Mouse (Mus musculus): ENCODE results near the gene Cdc42se2. TPM values are rescaled to one million over a fixed set of nuclear protein-coding genes. Genes with fewer than 3 reads are reported as not detected.
A peak's percentile ranks its signal among the peaks of the same experiment; 100 is the strongest.

The Cdc42se2 gene
- total RNA-seq, 2 experiments from 2014 or later: 180 to 182 TPM

DNA sequence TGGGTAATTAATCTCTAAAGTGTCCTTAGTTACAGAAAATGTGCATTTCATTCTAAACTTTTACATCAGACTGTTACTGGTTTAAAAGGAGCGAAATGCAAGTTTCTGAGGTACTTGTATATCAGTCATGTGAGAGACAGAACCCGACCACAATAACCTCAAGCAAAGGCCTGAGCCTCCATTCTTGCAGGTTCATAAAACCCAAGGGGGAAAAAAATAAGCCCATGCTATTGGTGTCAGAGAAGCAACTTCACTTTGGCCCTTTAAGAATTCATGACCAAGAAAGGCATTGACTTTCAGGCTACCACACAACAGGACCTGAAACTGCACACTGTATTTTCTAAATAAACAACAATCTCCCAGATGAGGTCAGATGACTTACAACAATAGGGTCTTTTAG is 59.1 kb downstream of the Cdc42se2 start:
- DNase-seq (ENCODE audit: extremely low spot score in 1 of 2, low spot score in 2 of 2): no peak
- intact Hi-C loops (cut with DNase I): no loop called here

DNA sequence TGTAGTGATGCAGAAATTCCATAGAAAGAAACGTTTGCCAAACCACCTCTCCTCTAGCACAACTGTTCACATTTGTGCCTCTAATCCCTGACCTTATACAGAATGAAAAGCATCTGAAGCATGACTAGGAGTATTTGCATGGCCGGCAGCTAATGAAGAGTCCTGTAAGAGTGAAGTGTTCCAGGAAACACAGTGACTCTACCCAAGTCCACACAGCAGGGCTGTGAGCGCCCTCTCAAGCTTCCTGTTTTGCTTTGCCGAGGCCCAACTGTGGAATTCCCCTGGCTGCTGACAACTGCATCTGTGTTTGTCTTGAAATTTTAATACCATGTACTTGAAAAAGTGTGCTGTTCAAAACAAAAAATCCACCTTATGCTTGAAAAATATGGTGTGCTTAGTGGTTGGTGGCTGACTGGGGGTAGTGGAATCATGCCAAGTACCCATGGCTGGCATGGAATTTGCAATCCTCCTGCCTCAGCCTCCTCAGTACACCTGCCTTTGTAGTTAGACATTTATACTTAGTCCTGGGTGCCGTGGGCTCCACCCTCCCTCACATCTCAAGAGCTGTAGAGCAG is 60.1 kb downstream of the Cdc42se2 start:
- intact Hi-C loops (cut with DNase I): no loop called here
- DNase-seq (ENCODE audit: extremely low spot score in 1 of 2, low spot score in 2 of 2): peak in 1 of 2 experiments; percentile 53

DNA sequence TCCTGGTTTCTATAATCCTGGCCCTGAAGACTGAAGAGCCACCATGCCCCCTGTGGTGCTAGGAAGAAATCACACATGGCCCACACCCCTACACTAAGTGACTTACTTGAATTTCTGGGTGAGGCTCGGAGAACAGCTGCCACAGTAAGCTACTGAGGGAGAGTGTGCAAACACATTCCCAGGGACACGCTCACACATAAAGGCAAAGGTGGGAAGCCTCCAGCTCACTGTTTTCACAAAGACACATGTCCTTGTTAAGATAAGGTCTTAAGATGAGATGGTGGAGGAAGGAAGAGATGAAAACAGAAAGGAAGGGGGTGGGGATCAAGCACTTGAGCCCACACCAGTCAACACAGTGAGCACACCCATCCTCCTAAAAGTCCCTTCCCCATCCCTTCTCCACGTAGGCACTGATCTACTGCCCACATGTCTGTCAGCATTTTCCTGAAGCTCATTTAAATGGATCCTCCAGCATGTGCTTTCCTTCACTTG is 60.9 kb downstream of the Cdc42se2 start:
- intact Hi-C loops (cut with DNase I): no loop called here
- no peak for DNase-seq (ENCODE audit: extremely low spot score in 1 of 2, low spot score in 2 of 2)

DNA sequence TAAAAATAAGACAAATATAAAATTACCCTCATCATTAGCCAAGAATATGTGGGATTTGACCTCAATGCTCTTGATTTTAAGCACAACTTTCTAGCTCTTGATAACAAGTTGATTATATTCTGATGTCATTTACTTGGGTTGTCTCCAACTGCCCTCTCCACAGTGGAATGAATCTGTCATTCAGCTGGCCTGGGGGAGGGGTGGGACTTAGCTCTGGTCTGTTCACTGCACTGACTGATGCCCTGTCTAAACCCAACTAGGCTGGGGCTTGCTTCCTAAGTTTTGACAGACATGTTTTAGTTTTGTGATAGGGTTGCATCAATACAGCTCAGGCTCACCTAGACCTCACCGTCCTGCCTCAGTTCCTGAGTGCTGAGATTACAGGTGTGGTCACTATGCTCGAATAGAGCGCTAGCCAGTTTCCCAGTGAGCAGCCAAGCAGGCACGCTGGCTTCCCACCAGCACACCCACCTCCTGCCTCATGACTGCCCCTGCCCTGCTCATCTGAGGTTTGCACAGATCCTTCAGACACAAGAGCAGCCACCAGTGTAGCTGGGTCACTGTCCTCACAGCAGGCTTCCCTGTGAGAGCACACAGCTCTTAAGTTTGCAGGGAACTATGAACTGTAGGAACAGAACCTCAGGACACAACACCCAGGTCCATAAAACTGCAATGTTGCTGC is 63.0 kb downstream of the Cdc42se2 start:
- intact Hi-C loops (cut with DNase I): no loop called here
- DNase-seq (ENCODE audit: extremely low spot score in 1 of 2, low spot score in 2 of 2): peak in 1 of 2 experiments; percentile 55

- intact Hi-C loops (cut with DNase I): no loop called here
- DNase-seq (ENCODE audit: extremely low spot score in 1 of 2, low spot score in 2 of 2): no peak
Observed at GRCm38 (mm10) chr11:54722057-54722456, 65.4 kb downstream of the Cdc42se2 start.

GRCm38 (mm10) chr11:54718601-54719000 is 68.9 kb downstream of the Cdc42se2 start:
- intact Hi-C loops (cut with DNase I): no loop called here
- no peak for DNase-seq (ENCODE audit: extremely low spot score in 1 of 2, low spot score in 2 of 2)

DNA sequence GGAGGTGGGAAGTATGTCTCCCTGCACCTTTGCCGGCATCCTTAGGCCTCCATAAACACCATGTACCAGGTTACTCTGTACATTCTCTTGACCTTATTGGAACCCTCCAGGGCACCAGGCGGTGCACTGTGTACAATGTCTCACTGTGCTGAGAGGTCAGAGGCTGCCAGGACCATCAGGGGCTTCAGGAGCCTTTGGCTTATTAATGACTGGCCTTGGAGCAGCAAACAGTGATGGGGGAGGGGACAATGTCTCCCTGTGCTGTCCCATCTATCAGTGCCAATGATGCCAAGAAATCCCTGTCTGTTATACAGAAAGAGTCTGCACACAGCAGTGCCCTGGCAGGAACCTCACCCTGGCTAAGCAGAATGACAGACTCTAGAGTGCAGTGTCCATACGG is 69.6 kb downstream of the Cdc42se2 start:
- intact Hi-C loops (cut with DNase I): no loop called here
- no peak for DNase-seq (ENCODE audit: extremely low spot score in 1 of 2, low spot score in 2 of 2)

DNA sequence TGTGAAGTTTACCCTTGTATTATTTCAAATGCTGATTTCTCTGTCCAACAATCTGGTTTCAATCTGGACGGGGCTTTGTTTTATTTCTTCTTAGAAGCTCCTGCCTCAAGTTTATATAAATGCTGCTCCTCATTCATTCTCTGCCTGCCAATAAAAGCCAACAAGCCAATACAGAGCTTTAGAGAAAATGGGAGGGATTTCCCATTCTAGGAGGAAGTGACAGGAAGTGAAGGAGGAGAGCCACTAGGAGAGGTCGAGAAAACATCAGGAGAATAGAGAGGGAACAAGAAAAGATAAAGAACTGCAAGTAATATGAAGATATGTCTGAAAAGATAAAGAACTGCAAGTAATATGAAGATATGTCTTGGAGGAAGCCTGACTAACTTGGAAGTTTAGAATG is 74.6 kb downstream of the Cdc42se2 start:
- intact Hi-C loops (cut with DNase I): no loop called here
- no peak for DNase-seq (ENCODE audit: extremely low spot score in 1 of 2, low spot score in 2 of 2)

- intact Hi-C loops (cut with DNase I): no loop called here
- DNase-seq (ENCODE audit: extremely low spot score in 1 of 2, low spot score in 2 of 2): no peak
Observed at GRCm38 (mm10) chr11:54710512-54711293, 76.8 kb downstream of the Cdc42se2 start.

GRCm38 (mm10) chr11:54709645-54710044 is 77.8 kb downstream of the Cdc42se2 start:
- intact Hi-C loops (cut with DNase I): no loop called here
- no peak for DNase-seq (ENCODE audit: extremely low spot score in 1 of 2, low spot score in 2 of 2)

DNA sequence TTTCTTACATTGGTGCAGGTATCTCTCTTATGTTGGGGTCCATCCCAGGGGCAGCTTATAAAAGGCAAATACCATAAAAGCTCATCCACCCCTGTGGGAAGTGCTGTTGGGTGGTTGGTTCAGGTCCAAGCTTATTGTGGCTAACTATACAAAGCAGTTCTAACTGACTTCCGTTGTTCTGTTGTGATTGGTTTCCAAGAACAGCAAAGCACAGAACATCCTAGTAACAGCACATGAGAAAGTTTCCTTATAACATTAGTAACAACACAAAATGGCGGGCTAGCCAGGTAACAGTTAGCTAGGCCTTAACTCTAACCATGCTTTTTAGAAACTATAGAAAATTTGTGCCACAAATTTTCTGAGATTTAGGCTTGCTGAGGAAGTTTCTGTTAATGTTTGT is 79.3 kb downstream of the Cdc42se2 start:
- intact Hi-C loops (cut with DNase I): no loop called here
- no peak for DNase-seq (ENCODE audit: extremely low spot score in 1 of 2, low spot score in 2 of 2)

DNA sequence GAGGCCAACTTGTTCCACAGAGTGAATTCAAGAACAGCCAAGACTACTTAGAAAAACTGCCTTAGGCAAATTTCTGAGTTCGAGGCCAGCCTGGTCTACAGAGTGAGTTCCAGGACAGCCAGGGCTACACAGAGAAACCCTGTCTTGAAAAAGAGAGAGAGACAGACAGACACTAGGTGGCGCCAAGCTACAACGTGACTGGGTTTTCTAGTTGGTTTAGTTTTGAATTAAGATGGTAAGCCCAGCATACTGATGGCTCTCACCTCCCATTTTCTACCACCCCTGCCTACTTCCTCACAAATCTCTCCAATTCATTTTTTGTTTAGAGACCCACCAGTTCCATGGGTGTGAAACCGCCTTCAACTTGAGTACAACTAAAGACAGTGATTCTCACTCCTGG is 84.2 kb downstream of the Cdc42se2 start:
- peak; percentile 55 to 71 for DNase-seq (ENCODE audit: extremely low spot score in 1 of 2, low spot score in 2 of 2)
- intact Hi-C loops (cut with DNase I): no loop called here

- intact Hi-C loops (cut with DNase I): no loop called here
- no peak for DNase-seq (ENCODE audit: extremely low spot score in 1 of 2, low spot score in 2 of 2)
Observed at GRCm38 (mm10) chr11:54701848-54702247, 85.6 kb downstream of the Cdc42se2 start.

DNA sequence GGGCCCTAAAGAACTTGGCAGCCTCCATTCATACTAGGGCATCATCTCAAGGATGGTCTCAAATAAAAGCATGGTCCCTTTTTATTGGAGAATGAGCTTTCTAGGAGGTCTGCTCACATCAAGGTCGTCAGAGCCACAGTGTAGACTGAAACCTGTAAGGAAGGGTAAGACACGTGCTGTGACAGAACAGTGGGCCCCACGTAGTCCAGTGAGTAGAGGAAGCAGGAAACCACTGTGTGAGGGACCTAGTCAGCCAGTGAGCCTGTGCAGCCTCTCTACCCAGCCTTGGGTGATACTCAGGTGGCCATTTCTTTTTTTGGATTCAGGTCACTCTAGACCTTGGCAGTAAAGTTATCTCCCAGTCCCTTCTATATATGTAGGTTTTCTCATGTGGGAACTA is 87.5 kb downstream of the Cdc42se2 start:
- no peak for DNase-seq (ENCODE audit: extremely low spot score in 1 of 2, low spot score in 2 of 2)
- intact Hi-C loops (cut with DNase I): no loop called here

- intact Hi-C loops (cut with DNase I): no loop called here
Observed at GRCm38 (mm10) chr11:54698636-54699035, 88.8 kb downstream of the Cdc42se2 start.

DNA sequence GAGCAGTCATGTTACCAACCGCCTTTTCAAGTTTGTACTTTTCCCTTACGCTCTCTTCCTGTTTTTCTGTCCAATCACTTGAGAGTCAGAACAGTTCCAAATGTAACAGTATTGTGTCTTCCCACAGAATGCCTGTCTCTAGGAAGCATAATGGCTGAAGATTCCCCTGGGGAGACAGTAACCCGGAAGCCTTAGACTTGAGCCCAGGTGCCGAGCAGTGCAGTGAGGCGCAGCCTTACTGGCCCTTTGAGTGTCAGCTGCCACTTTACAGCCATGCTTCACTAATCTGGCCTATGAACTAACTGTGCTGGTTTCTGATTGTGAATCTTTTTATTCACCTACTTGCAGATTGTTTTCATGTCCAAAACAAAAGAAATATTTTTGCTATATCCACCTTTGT is 89.9 kb downstream of the Cdc42se2 start:
- intact Hi-C loops (cut with DNase I): no loop called here
- DNase-seq (ENCODE audit: extremely low spot score in 1 of 2, low spot score in 2 of 2): no peak

More at GRCm38 (mm10) chr11:54698636-54699035, 88.8 kb downstream of the Cdc42se2 start:
- no peak for DNase-seq (ENCODE audit: extremely low spot score in 1 of 2, low spot score in 2 of 2)

- no peak for DNase-seq (ENCODE audit: extremely low spot score in 1 of 2, low spot score in 2 of 2)
- intact Hi-C loops (cut with DNase I): no loop called here
Observed at GRCm38 (mm10) chr11:54695951-54696350, 91.5 kb downstream of the Cdc42se2 start.

- no peak for DNase-seq (ENCODE audit: extremely low spot score in 1 of 2, low spot score in 2 of 2)
- intact Hi-C loops (cut with DNase I): no loop called here
Observed at GRCm38 (mm10) chr11:54694291-54694690, 93.2 kb downstream of the Cdc42se2 start.

- intact Hi-C loops (cut with DNase I): no loop called here
- no peak for DNase-seq (ENCODE audit: extremely low spot score in 1 of 2, low spot score in 2 of 2)
Observed at GRCm38 (mm10) chr11:54693696-54694095, 93.8 kb downstream of the Cdc42se2 start.

DNA sequence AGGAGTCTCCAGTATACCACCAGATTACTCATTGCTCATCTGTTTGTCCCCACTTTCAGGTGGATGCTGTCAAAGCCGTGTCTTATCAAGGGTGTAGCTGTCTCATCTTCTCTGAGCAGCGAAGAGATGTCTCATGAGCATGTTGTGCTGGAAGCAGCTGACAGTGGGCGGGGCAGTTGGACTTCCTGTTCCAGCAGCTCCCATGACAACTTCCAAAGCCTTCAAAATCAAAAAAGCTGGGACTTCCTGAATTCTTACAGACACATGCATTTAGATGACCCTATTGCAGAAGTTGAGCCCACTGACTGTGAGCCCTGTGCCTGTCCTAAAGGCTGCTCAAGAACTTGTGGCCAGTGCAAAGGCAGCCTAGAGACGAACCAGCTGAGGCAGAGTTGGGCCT is 96.3 kb downstream of the Cdc42se2 start:
- intact Hi-C loops (cut with DNase I): no loop called here
- peak in 1 of 2 experiments; percentile 71 for DNase-seq (ENCODE audit: extremely low spot score in 1 of 2, low spot score in 2 of 2)

Data from left cerebral cortex, postnatal 10 days (tissue).